Mouse (Mus musculus): ENCODE data around the gene Etv3. TPM values are rescaled to one million over a fixed set of nuclear protein-coding genes. Genes with fewer than 3 reads are reported as not detected.

Gene Etv3
- total and polyA plus RNA-seq, 2 experiments from 2014 or later, result 7.8 to 14.2 TPM

DNA sequence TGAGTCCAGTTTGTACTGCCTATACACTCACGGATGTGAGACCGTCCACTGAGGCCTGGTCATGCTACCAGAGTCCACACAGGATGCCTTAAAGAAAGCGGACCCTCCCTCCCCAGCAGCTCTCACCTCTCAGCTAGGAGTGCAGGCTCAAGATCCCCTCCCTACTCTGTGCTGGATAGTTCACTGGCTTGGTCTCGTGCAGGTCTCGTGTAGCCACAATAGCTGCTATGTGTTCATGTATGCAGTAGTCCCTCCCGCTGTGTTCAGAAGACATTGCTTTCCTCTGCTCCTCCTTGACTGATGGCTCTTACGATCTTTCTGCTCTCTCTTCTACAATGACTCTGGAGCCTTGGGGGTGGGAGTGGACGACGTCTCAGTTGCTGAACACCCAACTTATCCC is 26.9 kb upstream of the Etv3 start:
- TF ChIP-seq CTCF (IDR thresholded peaks at IDR 0.05; ENCODE audit: low read depth) (no peak), EP300 (IDR thresholded peaks at IDR 0.05; ENCODE audit: low read depth) (no peak)
- no peaks in the 10 kb centered on the region for H3K4me1 ChIP-seq (ENCODE audit: control insufficient read depth, insufficient read depth)
- H3K4me2 ChIP-seq (ENCODE audit: low read depth, low read length), result no peak overlapping the region
- no peaks in the 10 kb centered on the region for H3K9me3 ChIP-seq (replicated peaks; ENCODE audit: control insufficient read depth, low read length)
- no peak overlapping the region for H3K27ac ChIP-seq (ENCODE audit: low read depth)
- no peak overlapping the region for H3K9ac ChIP-seq (replicated peaks; ENCODE audit: low read depth, low read length)
- no peaks in the 10 kb centered on the region for H3K36me3 ChIP-seq (replicated peaks; ENCODE audit: control insufficient read depth, insufficient read depth, low read length)
- ATAC-seq (ENCODE audit: insufficient read depth, low read depth) (no peak), DNase-seq (ENCODE audit: low spot score) (no peak)
- 79% methylated on average over 9 of the region's 9 CpGs for WGBS
- H3K4me3 ChIP-seq (ENCODE audit: low read depth, low read length), result no peak overlapping the region
- H3K27me3 ChIP-seq (ENCODE audit: control insufficient read depth, insufficient read depth, low read length), result 0 out of 2 replicates have a peak, but pooled peaks cover 10% of the 10 kb centered on the region

- Histone ChIP-seq H3K4me3 (ENCODE audit: low read depth, low read length) (no peak overlapping the region), H3K27me3 (ENCODE audit: control insufficient read depth, insufficient read depth, low read length) (0 out of 2 replicates have a peak, but pooled peaks cover 10% of the 10 kb centered on the region), H3K4me1 (ENCODE audit: control insufficient read depth, insufficient read depth) (no peaks in the 10 kb centered on the region), H3K9ac (replicated peaks; ENCODE audit: low read depth, low read length) (no peak overlapping the region), H3K9me3 (replicated peaks; ENCODE audit: control insufficient read depth, low read length) (no peaks in the 10 kb centered on the region), H3K36me3 (replicated peaks; ENCODE audit: control insufficient read depth, insufficient read depth, low read length) (no peaks in the 10 kb centered on the region), H3K27ac (ENCODE audit: low read depth) (no peak overlapping the region), H3K4me2 (ENCODE audit: low read depth, low read length) (no peak overlapping the region)
- 11% methylated on average over 3 of the region's 3 CpGs for WGBS
- DNase-seq (ENCODE audit: low spot score), result peak; percentile 73
- TF ChIP-seq EP300 (IDR thresholded peaks at IDR 0.05; ENCODE audit: low read depth), result no peak
- peak; percentile 98 for TF ChIP-seq CTCF (IDR thresholded peaks at IDR 0.05; ENCODE audit: low read depth)
- ATAC-seq (ENCODE audit: insufficient read depth, low read depth), result no peak
Observed at GRCm38 (mm10) chr3:87499072-87499471, 26.1 kb upstream of the Etv3 start.

DNA sequence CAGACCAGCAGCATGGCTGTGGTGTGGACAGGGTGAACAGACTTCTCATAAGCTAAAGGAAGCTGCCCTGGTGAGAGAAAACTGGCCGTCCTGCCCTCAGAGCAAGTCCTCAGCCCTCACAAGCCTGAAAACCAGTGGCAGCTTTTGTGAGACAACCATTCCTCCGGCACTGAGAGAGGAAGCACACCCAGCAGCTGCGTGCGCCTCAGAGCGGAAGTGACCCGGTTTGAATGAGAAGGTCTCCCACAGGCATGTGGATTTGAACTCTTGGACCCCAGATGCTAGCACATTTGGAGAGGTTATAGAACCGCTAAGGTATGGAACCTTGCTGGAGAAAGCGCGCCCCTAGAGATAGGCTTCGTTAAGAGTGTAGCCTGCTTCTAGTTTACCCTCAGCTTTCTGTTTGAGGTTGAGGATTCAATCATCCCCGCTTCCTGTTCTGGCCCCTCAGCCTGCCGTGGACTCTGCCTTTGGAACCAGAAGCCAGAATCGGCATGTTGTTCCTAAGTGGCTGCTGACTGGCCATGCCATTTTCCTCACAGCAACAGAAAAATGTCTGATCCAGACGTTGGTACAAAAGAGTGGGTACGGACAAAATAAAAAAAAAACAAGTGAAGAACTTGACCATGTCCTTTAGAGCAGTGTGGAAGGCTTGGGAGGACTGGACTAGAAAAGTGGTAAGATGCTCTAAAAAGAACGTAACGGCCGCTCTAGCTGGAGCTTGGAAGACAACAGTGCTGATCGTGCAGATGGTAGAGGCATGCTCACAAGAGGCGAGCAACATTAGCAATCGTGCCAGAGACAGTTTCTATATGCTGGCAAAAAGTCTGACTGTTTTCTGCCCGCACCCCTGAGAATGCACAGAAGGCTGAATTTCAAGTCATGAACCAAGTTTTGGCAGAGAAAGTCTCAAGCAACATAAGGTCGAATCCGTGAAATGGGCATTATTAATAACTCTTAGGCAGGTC is 24.8 kb upstream of the Etv3 start:
- DNase-seq (ENCODE audit: low spot score), result no peak
- Histone ChIP-seq H3K27me3 (ENCODE audit: control insufficient read depth, insufficient read depth, low read length) (0 out of 2 replicates have a peak, but pooled peaks cover 10% of the 10 kb centered on the region), H3K36me3 (replicated peaks; ENCODE audit: control insufficient read depth, insufficient read depth, low read length) (no peaks in the 10 kb centered on the region), H3K4me2 (ENCODE audit: low read depth, low read length) (no peak overlapping the region), H3K4me1 (ENCODE audit: control insufficient read depth, insufficient read depth) (no peaks in the 10 kb centered on the region), H3K4me3 (ENCODE audit: low read depth, low read length) (no peak overlapping the region), H3K9ac (replicated peaks; ENCODE audit: low read depth, low read length) (no peak overlapping the region), H3K9me3 (replicated peaks; ENCODE audit: control insufficient read depth, low read length) (no peaks in the 10 kb centered on the region), H3K27ac (ENCODE audit: low read depth) (no peak overlapping the region)
- no peak for ATAC-seq (ENCODE audit: insufficient read depth, low read depth)
- 69% methylated on average over 24 of the region's 24 CpGs for WGBS
- no peak for TF ChIP-seq EP300 (IDR thresholded peaks at IDR 0.05; ENCODE audit: low read depth)
- no peak for TF ChIP-seq CTCF (IDR thresholded peaks at IDR 0.05; ENCODE audit: low read depth)

- ATAC-seq (ENCODE audit: insufficient read depth, low read depth) (no peak), DNase-seq (ENCODE audit: low spot score) (no peak)
- Histone ChIP-seq H3K9ac (replicated peaks; ENCODE audit: low read depth, low read length) (no peak overlapping the region), H3K4me1 (ENCODE audit: control insufficient read depth, insufficient read depth) (no peaks in the 10 kb centered on the region), H3K9me3 (replicated peaks; ENCODE audit: control insufficient read depth, low read length) (no peaks in the 10 kb centered on the region), H3K27me3 (ENCODE audit: control insufficient read depth, insufficient read depth, low read length) (0 out of 2 replicates have a peak, but pooled peaks cover 10% of the 10 kb centered on the region), H3K27ac (ENCODE audit: low read depth) (no peak overlapping the region), H3K4me3 (ENCODE audit: low read depth, low read length) (no peak overlapping the region), H3K36me3 (replicated peaks; ENCODE audit: control insufficient read depth, insufficient read depth, low read length) (no peaks in the 10 kb centered on the region), H3K4me2 (ENCODE audit: low read depth, low read length) (no peak overlapping the region)
- WGBS, result 39% methylated on average over 8 of the region's 8 CpGs
- no peak for TF ChIP-seq CTCF (IDR thresholded peaks at IDR 0.05; ENCODE audit: low read depth)
- TF ChIP-seq EP300 (IDR thresholded peaks at IDR 0.05; ENCODE audit: low read depth), result no peak
Observed at GRCm38 (mm10) chr3:87501151-87501550, 24.1 kb upstream of the Etv3 start.

GRCm38 (mm10) chr3:87502771-87503170 is 22.4 kb upstream of the Etv3 start:
- Histone ChIP-seq H3K36me3 (replicated peaks; ENCODE audit: control insufficient read depth, insufficient read depth, low read length) (no peaks in the 10 kb centered on the region), H3K27me3 (ENCODE audit: control insufficient read depth, insufficient read depth, low read length) (0 out of 2 replicates have a peak, but pooled peaks cover 10% of the 10 kb centered on the region), H3K4me1 (ENCODE audit: control insufficient read depth, insufficient read depth) (no peaks in the 10 kb centered on the region), H3K27ac (ENCODE audit: low read depth) (no peak overlapping the region), H3K9me3 (replicated peaks; ENCODE audit: control insufficient read depth, low read length) (no peaks in the 10 kb centered on the region), H3K9ac (replicated peaks; ENCODE audit: low read depth, low read length) (no peak overlapping the region), H3K4me2 (ENCODE audit: low read depth, low read length) (no peak overlapping the region), H3K4me3 (ENCODE audit: low read depth, low read length) (no peak overlapping the region)
- TF ChIP-seq EP300 (IDR thresholded peaks at IDR 0.05; ENCODE audit: low read depth) (no peak), CTCF (IDR thresholded peaks at IDR 0.05; ENCODE audit: low read depth) (no peak)
- no peak for ATAC-seq (ENCODE audit: insufficient read depth, low read depth)
- 87% methylated on average over 6 of the region's 6 CpGs for WGBS
- DNase-seq (ENCODE audit: low spot score), result no peak
